Mouse (Mus musculus) cerebellum, adult 9-10 months (tissue): ENCODE data around the gene Gm4302.
"Not testable (repeated sequence)": the region's sequence is repeated elsewhere in the genome, so short reads cannot be mapped to it uniquely, and the experiment has no call there.

Source experiments
- DNase-seq: peaks from one replicate; pipeline ENCODE4 v3.0.0; 2022

Gm4302 gene

DNA sequence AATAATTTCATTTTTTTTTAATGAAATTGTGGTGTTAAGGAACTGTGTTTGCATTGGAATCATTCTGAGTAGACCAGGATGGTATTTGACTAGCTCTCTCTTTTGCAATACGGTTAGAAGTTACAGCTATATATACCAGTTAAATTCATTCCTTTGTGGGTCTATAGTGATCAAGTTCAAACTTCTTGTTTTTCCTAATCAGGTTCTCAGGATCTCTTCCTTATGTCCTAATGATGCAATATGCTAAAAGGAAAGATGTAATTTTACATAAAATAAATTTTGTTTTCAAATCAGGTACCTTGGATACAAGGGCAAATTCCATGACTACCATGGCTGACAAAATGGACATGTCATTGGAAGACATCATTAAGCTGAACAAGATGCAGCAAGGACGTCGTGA is at the start of gene Gm4302:
TSS of gene Gm4302 (plus strand) at position 301 of the 400 bp plus-strand sequence.
- not testable (repeated sequence) for DNase-seq

GRCm38 (mm10) chr10:100296105-100296504 is 44.5 kb upstream of the Gm4302 start:
- no peak for DNase-seq

- not testable (repeated sequence) for DNase-seq
Measured at GRCm38 (mm10) chr10:100300106-100300505, 40.5 kb upstream of the Gm4302 start.

- not testable (repeated sequence) for DNase-seq
Measured at GRCm38 (mm10) chr10:100335376-100335775, 5.3 kb upstream of the Gm4302 start, which contains the start of gene Gm4301. Gm4301 (plus strand) TSS chr10:100335676.

- DNase-seq: not testable (repeated sequence)
Measured at GRCm38 (mm10) chr10:100345672-100346071, 5.0 kb downstream of the Gm4302 start, which contains the start of gene Gm4303. Gm4303 (plus strand) TSS chr10:100345972.

DNA sequence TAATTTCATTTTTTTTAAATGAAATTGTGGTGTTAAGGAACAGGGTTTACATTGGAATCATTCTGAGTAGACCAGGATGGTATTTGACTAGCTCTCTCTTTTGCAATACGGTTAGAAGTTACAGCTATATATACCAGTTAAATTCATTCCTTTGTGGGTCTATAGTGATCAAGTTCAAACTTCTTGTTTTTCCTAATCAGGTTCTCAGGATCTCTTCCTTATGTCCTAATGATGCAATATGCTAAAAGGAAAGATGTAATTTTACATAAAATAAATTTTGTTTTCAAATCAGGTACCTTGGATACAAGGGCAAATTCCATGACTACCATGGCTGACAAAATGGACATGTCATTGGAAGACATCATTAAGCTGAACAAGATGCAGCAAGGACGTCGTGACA is 10.2 kb downstream of the Gm4302 start, which contains the start of gene Gm4305:
TSS of gene Gm4305 (plus strand) at position 301 of the 400 bp plus-strand sequence.
- DNase-seq: not testable (repeated sequence)

GRCm38 (mm10) chr10:100356841-100357240 is 16.2 kb downstream of the Gm4302 start:
- DNase-seq: not testable (repeated sequence)

DNA sequence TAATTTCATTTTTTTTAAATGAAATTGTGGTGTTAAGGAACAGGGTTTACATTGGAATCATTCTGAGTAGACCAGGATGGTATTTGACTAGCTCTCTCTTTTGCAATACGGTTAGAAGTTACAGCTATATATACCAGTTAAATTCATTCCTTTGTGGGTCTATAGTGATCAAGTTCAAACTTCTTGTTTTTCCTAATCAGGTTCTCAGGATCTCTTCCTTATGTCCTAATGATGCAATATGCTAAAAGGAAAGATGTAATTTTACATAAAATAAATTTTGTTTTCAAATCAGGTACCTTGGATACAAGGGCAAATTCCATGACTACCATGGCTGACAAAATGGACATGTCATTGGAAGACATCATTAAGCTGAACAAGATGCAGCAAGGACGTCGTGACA is 20.4 kb downstream of the Gm4302 start, which contains the start of gene Gm4307:
TSS of gene Gm4307 (plus strand) at position 301 of the 400 bp plus-strand sequence.
- not testable (repeated sequence) for DNase-seq

DNA sequence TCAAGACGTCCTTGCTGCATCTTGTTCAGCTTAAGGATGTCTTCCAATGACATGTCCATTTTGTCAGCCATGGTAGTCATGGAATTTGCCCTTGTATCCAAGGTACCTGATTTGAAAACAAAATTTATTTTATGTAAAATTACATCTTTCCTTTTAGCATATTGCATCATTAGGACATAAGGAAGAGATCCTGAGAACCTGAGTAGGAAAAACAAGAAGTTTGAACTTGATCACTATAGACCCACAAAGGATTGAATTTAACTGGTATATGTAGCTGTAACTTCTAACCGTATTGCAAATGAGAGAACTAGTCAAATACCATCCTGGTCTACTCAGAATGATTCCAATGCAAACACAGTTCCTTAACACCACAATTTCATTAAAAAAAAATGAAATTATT is 41.8 kb downstream of the Gm4302 start, which contains the start of gene Gm4312:
TSS of gene Gm4312 (minus strand) at position 101 of the 400 bp plus-strand sequence.
- DNase-seq: not testable (repeated sequence)
